Mouse (Mus musculus): Measurements from ENCODE around the gene Acot2. TPM values are rescaled to one million over a fixed set of nuclear protein-coding genes. Genes with fewer than 3 reads are reported as not detected.
"Not testable (repeated sequence)": the region's sequence is repeated elsewhere in the genome, so short reads cannot be mapped to it uniquely, and the experiment has no call there.

The Acot2 gene
- polyA plus RNA-seq (2016; fragmentation: Nextera tagmentation; extraction: Ambion mirVana) = 18.9 and 19.1 TPM in 2 replicates

DNA sequence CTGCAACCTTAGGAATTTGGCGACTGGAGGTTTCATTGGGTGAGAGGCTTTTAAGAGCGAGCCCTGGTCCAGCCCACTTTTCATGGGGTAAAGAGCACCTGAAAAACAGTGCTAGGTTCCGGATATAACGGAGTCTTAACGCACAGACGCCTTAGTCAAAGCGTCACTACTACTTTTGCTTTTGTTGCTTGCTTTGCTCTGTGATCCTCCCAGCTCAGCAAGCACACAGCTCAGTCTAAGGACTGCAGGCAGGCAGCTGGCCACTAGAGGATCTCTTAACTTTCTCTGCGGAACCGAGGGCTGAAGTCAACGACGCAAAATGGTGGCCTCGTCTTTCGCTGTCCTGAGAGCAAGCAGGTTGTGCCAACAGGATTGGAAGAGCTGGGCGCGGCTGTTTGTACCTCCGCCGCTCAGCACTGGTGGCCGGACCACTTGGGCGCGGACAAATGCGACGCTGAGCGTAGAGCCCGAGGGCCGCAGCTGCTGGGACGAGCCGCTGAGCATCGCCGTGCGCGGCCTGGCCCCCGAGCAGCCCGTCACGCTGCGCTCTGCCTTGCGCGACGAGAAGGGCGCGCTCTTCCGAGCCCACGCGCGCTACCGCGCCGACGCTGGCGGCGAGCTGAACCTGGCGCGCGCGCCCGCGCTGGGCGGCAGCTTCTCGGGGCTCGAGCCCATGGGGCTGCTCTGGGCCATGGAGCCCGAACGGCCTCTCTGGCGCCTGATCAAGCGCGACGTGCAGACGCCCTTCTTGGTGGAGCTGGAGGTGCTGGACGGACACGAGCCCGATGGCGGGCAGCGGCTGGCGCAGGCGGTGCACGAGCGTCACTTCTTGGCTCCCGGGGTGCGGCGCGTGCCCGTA lies at the start of gene Acot2:
TSS of gene Acot2 (plus strand) at position 279 of the 859 bp plus-strand sequence.
- Histone ChIP-seq H3K4me1 (peaks cover 11% of the 10 kb centered on the region), H3K27ac (replicated peaks) (peak within 1 kb of the TSS; percentile 91), H3K4me3 (peak within 1 kb of the TSS; percentile 70), H3K9me3 (no peaks in the 10 kb centered on the region), H3K36me3 (replicated peaks) (peaks cover 3% of the 10 kb centered on the region), H3K27me3 (replicated peaks; ENCODE audit: low read depth, poor library complexity, severe bottlenecking) (no peaks in the 10 kb centered on the region)
- WGBS = under 1% methylated on average over 80 of the region's 80 CpGs
- DNase-seq (ENCODE audit: low spot score) = peak; percentile 84

DNA sequence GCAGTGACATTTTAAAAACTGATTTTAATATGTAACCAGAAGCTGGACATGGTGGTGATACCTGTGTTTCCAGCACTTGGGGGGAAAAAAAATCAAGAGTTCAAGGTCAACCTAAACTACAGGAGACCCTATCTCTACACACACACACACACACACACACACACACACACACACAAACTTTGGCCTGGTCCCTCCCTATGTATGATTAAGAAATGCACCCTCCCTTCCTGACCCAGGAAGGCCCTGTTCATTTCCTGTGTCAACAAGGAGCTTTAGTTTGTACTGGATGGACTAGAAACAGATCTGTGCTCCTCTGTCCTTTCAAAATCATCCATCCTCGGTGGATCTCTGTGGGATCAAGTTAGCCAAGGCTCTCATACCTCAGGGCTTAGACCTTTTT lies 49.1 kb upstream of the Acot2 start:
- not testable (repeated sequence) for H3K4me3 ChIP-seq; H3K27ac ChIP-seq (replicated peaks)
- whole genome bisulfite sequencing = 36% methylated on average over 1 of the region's 1 CpGs

DNA sequence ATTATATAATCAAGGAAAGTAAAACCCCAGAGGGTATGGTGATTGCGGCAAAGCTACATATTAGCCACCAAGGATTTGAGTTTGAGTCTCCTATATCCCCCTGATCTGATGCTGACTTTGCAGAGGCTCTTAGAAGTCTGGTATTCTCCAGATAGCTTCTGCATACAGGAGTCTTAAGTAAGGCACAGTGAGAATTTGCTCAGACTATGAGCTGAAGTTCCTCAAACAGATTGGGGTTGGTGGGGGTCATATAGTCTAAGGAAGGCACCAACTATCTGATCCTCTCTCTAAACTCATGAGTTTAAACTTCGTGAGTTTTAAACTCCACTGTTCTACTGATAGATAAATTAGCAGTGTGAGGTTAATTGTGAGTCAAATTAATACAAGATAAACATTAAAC lies 48.3 kb upstream of the Acot2 start:
- Histone ChIP-seq H3K9me3 (no peaks in the 10 kb centered on the region), H3K4me1 (peaks cover 6% of the 10 kb centered on the region), H3K36me3 (replicated peaks) (no peaks in the 10 kb centered on the region), H3K4me3 (no peak overlapping the region), H3K27me3 (replicated peaks; ENCODE audit: low read depth, poor library complexity, severe bottlenecking) (no peaks in the 10 kb centered on the region), H3K27ac (replicated peaks) (no peak overlapping the region)
- no peak for DNase-seq (ENCODE audit: low spot score)
- WGBS = 78% methylated on average over 2 of the region's 2 CpGs

More for the DNA sequence above, 49.1 kb upstream of the Acot2 start:
- DNase-seq (ENCODE audit: low spot score); H3K36me3 ChIP-seq (replicated peaks); H3K27me3 ChIP-seq (replicated peaks; ENCODE audit: low read depth, poor library complexity, severe bottlenecking); H3K4me1 ChIP-seq; H3K9me3 ChIP-seq: not testable (repeated sequence)

- no peaks in the 10 kb centered on the region for H3K9me3 ChIP-seq
- DNase-seq (ENCODE audit: low spot score) = no peak
- WGBS = 67% methylated on average over 4 of the region's 4 CpGs
- H3K4me1 ChIP-seq = peaks cover 6% of the 10 kb centered on the region
- no peaks in the 10 kb centered on the region for H3K36me3 ChIP-seq (replicated peaks)
- H3K4me3 ChIP-seq = no peak overlapping the region
- H3K27me3 ChIP-seq (replicated peaks; ENCODE audit: low read depth, poor library complexity, severe bottlenecking) = no peaks in the 10 kb centered on the region
- H3K27ac ChIP-seq (replicated peaks) = no peak overlapping the region
Observed at GRCm38 (mm10) chr12:83940031-83940430, 47.6 kb upstream of the Acot2 start.

DNA sequence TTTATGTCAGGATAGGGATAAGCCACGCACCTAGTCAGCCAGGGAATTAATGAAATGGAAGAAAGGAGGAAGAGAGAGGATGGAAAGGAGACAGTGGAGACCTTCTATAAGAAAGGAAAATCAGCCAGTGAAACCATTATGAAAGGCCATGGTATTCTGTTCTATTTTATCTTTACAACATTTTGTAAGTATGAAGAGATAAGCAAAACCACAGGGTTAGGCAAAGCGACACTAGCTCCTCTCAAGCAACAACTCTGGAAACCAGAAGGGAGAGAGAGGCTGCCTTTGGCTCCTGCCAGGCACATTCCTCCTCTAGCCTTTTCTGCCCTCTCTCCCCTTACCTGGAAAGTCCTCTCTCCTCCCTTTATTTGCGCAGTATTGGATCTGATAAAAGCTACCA lies 45.7 kb upstream of the Acot2 start:
- Histone ChIP-seq H3K9me3 (no peaks in the 10 kb centered on the region), H3K27ac (replicated peaks) (no peak overlapping the region), H3K27me3 (replicated peaks; ENCODE audit: low read depth, poor library complexity, severe bottlenecking) (no peaks in the 10 kb centered on the region), H3K4me3 (no peak overlapping the region), H3K36me3 (replicated peaks) (no peaks in the 10 kb centered on the region), H3K4me1 (peaks cover 6% of the 10 kb centered on the region)
- DNase-seq (ENCODE audit: low spot score) = no peak
- 81% methylated on average over 3 of the region's 3 CpGs for WGBS

- 87% methylated on average over 8 of the region's 8 CpGs for WGBS
- Histone ChIP-seq H3K27ac (replicated peaks) (no peak overlapping the region), H3K4me3 (no peak overlapping the region), H3K36me3 (replicated peaks) (peaks cover 8% of the 10 kb centered on the region), H3K27me3 (replicated peaks; ENCODE audit: low read depth, poor library complexity, severe bottlenecking) (no peaks in the 10 kb centered on the region), H3K9me3 (no peaks in the 10 kb centered on the region), H3K4me1 (peaks cover 24% of the 10 kb centered on the region)
- no peak for DNase-seq (ENCODE audit: low spot score)
Observed at GRCm38 (mm10) chr12:83947260-83947811, 40.3 kb upstream of the Acot2 start.

GRCm38 (mm10) chr12:83949043-83949442 lies 38.6 kb upstream of the Acot2 start:
- Histone ChIP-seq H3K27ac (replicated peaks) (no peak overlapping the region), H3K4me3 (no peak overlapping the region), H3K9me3 (no peaks in the 10 kb centered on the region), H3K36me3 (replicated peaks) (peaks cover 25% of the 10 kb centered on the region), H3K27me3 (replicated peaks; ENCODE audit: low read depth, poor library complexity, severe bottlenecking) (no peaks in the 10 kb centered on the region), H3K4me1 (peaks cover 38% of the 10 kb centered on the region)
- DNase-seq (ENCODE audit: low spot score) = no peak
- 79% methylated on average over 4 of the region's 4 CpGs for WGBS

DNA sequence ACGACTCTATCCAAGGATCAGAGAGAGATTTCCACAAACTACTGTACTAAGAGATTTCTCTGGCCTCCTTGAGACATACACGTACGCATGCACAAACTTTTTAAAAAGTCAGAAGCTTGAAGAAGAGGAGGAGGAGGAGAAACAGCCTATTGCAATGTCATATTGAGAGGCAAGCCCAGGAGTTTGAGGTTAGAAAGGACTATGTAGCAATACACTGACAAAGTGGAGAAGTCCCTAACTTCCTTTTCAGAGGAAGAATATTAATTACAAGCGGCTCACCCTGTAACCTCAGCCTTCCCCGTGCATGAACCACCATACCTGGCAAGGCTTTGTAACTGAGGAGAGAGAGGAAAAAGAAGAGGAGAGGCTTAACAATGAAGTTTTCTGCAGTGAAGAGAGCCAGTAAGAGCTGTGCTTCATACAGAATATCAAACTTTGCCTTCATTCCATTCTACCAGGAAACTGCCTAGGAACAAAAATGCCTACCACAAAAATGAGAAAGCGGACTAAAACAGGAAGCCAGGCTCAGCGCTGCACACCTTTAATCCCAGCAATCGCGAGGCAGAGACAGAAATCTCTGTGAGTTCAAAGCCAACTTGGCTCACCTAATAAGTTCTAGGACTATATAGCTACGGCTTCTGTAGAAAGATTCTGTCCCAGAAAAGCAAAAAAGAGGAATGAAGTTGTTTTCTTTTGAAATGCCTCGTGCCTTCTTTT lies 37.7 kb upstream of the Acot2 start:
- Histone ChIP-seq H3K4me1 (peaks cover 38% of the 10 kb centered on the region), H3K4me3 (peak overlapping the region; percentile 94), H3K9me3 (no peaks in the 10 kb centered on the region), H3K27me3 (replicated peaks; ENCODE audit: low read depth, poor library complexity, severe bottlenecking) (no peaks in the 10 kb centered on the region), H3K27ac (replicated peaks) (peak overlapping the region; percentile 93), H3K36me3 (replicated peaks) (peaks cover 29% of the 10 kb centered on the region)
- WGBS = 31% methylated on average over 11 of the region's 11 CpGs
- DNase-seq (ENCODE audit: low spot score) = peak; percentile 12

GRCm38 (mm10) chr12:83950493-83950839 lies 37.2 kb upstream of the Acot2 start, which contains the start of gene Riox1:
Gene Riox1 (plus strand): TSS chr12:83950608.
- Histone ChIP-seq H3K27me3 (replicated peaks; ENCODE audit: low read depth, poor library complexity, severe bottlenecking) (no peaks in the 10 kb centered on the region), H3K4me1 (peaks cover 38% of the 10 kb centered on the region), H3K9me3 (no peaks in the 10 kb centered on the region), H3K27ac (replicated peaks) (peak within 1 kb of the TSS; percentile 93), H3K36me3 (replicated peaks) (peaks cover 34% of the 10 kb centered on the region), H3K4me3 (peak within 1 kb of the TSS; percentile 94)
- under 1% methylated on average over 37 of the region's 37 CpGs for WGBS
- peak; percentile 90 for DNase-seq (ENCODE audit: low spot score)

DNA sequence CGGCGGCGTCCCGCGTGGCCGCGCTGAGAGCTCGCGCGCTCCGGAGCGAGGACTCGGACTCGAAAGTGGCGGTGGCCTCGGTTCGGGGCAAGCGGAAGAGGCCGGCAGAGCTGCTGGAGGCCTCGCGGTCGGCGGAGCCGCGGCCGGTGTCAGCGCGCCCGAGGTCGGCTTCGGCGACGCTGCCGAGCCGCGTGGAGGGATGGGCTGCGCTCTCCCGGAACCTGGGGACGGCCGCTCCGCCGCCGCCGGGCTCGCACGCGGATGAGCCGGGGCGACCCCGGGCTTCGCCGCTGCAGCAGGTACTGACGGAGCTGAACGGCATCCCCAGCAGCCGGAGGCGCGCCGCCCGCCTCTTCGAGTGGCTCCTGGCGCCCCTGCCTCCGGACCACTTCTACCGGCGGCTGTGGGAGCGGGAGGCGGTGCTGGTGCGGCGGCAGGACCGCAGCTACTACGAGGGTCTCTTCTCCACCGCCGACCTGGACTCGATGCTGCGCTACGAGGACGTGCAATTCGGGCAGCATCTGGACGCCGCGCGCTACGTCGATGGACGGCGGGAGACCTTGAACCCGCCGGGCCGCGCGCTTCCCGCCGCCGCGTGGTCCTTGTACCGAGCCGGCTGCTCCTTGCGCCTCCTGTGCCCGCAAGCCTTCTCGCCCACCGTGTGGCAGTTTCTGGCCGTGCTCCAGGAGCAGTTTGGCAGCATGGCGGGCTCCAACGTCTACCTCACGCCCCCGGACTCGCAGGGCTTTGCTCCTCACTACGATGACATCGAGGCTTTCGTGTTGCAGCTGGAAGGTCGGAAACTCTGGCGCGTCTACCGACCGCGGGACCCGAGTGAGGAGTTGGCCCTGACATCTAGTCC lies 36.6 kb upstream of the Acot2 start:
- Histone ChIP-seq H3K4me1 (peaks cover 38% of the 10 kb centered on the region), H3K9me3 (no peaks in the 10 kb centered on the region), H3K27ac (replicated peaks) (peak overlapping the region; percentile 93), H3K27me3 (replicated peaks; ENCODE audit: low read depth, poor library complexity, severe bottlenecking) (no peaks in the 10 kb centered on the region), H3K4me3 (peak overlapping the region; percentile 94), H3K36me3 (replicated peaks) (peaks cover 40% of the 10 kb centered on the region)
- peak; percentile 70 for DNase-seq (ENCODE audit: low spot score)
- WGBS = under 1% methylated on average over 116 of the region's 116 CpGs

DNA sequence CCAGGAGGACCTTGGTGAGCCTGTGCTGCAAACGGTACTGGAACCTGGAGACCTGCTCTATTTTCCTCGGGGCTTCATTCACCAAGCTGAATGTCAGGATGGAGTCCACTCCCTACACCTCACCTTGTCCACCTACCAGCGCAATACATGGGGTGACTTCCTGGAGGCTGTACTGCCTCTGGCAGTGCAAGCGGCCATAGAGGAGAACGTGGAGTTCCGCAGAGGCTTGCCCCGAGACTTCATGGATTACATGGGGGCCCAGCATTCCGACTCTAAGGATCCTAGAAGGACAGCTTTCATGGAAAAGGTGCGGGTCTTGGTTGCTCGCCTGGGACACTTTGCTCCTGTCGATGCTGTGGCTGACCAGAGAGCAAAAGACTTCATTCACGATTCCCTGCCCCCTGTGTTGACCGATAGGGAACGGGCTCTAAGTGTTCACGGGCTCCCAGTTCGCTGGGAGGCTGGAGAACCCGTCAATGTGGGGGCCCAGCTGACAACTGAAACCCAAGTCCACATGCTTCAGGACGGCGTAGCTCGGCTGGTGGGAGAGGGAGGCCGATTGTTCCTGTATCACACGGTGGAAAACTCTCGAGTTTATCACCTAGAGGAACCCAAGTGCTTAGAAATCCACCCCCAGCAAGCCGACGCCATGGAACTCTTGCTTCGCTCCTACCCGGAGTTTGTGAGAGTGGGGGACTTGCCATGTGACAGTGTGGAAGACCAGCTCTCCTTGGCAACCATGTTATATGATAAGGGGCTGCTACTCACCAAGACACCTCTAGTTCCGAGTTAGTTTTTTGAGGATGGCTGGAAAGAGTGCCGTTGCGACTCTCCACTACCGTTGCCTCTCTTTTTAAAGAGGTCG lies 35.7 kb upstream of the Acot2 start:
- Histone ChIP-seq H3K4me3 (peak overlapping the region; percentile 94), H3K9me3 (no peaks in the 10 kb centered on the region), H3K36me3 (replicated peaks) (peaks cover 49% of the 10 kb centered on the region), H3K27me3 (replicated peaks; ENCODE audit: low read depth, poor library complexity, severe bottlenecking) (no peaks in the 10 kb centered on the region), H3K4me1 (peaks cover 38% of the 10 kb centered on the region), H3K27ac (replicated peaks) (peak overlapping the region; percentile 93; the same call in 1 of the 2 replicates)
- no peak for DNase-seq (ENCODE audit: low spot score)
- 66% methylated on average over 32 of the region's 32 CpGs for WGBS

All from embryonic facial prominence, embryonic 10.5 days (tissue).